Mouse (Mus musculus): ENCODE results near the gene Kctd15.

DNA sequence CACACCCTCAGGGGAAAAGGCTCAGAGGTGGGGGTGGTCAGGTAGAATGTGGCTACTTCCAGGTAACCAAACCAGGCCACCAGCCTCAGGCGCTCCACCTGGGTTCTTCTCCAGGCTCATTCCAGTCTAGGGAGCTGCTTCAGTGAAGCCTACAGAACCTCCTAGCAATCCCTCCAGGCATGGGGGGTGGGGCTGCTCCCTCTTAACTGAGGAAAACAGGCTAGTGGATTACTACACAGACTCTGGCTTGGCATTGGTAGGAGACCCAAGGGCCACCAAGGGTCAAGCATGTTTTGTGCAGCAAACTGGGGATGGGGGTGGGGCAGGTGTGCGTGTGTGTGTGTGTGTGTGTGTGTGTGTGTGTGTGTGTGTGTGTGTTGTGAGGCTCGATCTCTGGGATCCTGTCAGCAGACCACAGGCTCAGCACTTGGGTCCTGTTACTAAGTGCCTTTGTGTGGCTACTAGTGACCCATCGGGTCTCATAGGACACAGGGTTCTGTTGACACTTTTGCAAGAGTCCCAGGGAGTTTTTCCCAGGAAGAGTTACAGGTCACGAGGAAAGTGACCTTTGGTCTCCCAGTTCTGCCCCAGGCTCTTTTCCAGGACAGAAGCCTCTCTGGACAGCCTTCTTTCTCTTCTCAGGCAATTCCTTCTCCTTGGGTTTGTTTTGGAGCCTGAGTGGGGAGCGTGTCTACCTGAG lies 3.0 kb upstream of the Kctd15 start:
- TF ChIP-seq CTCF (IDR thresholded peaks at IDR 0.05; ENCODE audit: low read depth) (no peak), EP300 (IDR thresholded peaks at IDR 0.05; ENCODE audit: low read depth) (no peak)
